Mouse (Mus musculus): ENCODE results near the gene Cela1. TPM values are rescaled to one million over a fixed set of nuclear protein-coding genes. Genes with fewer than 3 reads are reported as not detected.

Cela1 gene
- total RNA-seq (2021): 1 to 10 TPM; 1.7 to 2.1 TPM
- long read RNA-seq: 0 reads

- no peak for DNase-seq (ENCODE audit: low spot score in 2 of 2)
Observed at GRCm38 (mm10) chr15:100687430-100687971, at the start of gene Cela1. TSS of gene Cela1 (minus strand) at chr15:100687921.

GRCm38 (mm10) chr15:100735953-100736300 is 48.2 kb upstream of the Cela1 start:
- no peak for DNase-seq (ENCODE audit: low spot score in 2 of 2)

DNA sequence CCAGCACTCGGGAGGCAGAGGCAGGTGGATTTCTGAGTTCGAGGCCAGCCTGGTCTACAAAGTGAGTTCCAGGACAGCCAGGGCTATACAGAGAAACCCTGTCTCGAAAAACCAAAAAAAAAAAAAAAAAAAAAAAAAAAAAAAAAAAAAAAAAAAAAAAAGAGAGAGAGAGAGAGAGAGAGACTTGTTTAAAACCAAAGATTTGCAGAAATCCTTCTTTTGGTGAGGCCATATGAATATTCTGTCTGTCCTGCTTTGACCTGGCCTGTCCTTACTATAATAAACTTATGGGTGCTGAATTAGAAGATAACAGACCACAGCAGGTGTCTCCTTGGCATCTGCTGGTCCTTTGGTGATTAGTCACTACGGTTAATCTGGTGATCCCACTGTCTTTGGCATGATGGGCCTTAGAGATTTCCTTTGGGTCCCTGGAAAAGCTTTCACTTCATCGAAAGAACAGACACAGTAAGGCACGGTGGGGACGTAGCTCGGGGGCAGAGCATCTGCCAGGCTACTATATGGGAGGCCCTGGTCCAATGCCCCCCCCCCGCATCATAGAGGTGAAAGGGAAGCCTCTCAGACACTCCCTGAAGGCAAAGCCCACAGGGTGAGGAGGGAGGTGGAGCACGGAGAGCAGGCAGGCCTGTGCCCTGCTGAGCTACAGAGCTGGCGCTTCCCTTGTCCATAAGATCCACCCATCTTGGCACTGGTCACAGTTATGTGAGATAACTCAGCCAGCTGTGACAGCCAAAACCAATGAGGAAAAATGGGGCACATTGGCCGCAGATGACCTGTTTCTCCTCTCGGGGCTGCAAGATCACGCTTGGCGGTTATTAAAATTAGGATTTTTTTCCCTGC is 47.6 kb upstream of the Cela1 start:
- no peak for DNase-seq (ENCODE audit: low spot score in 2 of 2)

DNA sequence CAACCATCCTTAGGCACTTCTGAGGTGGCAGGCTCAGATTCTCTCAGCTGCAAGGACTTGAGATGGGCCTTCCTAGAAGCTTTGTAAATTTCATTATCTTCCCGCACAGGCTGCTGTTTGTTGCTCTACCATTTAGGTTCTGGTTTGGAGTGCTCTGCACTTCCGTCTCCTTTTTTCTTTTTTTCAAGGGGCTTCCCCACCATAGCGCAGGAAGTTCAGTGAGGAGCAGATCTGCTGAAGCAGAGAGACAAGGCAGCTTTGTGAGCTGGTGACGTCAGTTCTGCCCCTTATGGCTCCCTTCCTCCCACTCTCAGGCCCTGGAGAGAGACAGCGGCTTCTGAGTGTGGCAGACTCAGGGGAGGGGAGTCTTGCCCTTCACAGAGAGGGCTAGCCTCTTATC is 44.9 kb upstream of the Cela1 start:
- no peak for DNase-seq (ENCODE audit: low spot score in 2 of 2)

- no peak for DNase-seq (ENCODE audit: low spot score in 2 of 2)
Observed at GRCm38 (mm10) chr15:100731081-100731480, 43.4 kb upstream of the Cela1 start.

DNA sequence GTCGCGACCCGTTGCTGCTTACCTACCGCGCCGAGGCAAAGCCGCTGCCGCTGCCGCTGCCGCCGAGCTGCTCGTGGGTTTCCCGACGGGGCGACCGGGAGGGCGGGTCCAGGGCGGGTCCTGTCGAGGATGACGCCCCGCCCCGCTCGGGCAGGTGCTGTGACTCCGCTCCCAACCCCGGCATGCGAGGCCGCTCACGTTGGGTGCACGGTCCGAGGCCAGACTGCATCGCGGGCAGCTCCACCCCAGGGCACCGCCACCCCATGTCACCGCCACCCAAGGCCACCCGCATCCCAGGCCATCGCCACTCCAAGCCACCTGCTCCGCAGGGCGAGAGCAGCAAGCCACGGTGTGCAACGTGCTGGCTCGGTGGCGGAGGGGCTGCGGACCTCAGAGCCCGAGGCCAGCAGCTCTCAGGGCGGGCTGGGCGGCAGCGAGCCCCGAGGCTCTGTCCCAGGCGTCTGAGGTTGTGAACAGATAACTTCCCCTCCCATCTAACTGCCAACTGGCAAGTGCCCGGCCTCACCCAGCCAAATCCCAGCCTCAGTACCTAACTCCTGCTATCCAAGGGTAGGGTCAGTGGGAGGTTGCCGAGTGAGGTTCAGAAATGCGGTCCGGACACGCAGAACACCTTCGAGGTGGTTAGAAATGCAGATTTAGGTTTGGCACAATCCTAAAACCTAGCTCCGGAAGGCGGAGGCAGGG is 41.7 kb upstream of the Cela1 start, which contains the start of gene Galnt6:
Galnt6 (minus strand) TSS at position 96 of the 705 bp plus-strand sequence.
- no peak for DNase-seq (ENCODE audit: low spot score in 2 of 2)

DNA sequence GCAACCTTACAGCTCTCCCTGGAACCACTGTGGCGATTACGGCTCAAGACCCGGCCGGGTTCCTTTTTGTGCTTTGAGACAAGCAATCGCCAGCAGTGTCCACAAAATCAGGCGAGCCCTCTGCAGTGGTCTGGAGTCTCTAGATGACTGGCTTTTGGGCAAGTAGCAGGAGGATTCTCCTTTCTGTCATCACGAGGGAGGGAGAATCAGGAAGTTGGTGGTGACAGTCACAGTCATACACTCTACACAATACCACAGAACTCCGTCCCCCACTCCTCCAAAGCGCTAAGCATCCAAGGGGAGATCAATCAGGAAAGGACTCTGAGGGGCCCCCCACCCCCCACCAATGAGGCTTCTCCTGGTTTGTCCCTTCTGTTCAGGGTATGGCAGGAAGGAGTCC is 40.9 kb upstream of the Cela1 start:
- DNase-seq (ENCODE audit: low spot score in 2 of 2): no peak

DNA sequence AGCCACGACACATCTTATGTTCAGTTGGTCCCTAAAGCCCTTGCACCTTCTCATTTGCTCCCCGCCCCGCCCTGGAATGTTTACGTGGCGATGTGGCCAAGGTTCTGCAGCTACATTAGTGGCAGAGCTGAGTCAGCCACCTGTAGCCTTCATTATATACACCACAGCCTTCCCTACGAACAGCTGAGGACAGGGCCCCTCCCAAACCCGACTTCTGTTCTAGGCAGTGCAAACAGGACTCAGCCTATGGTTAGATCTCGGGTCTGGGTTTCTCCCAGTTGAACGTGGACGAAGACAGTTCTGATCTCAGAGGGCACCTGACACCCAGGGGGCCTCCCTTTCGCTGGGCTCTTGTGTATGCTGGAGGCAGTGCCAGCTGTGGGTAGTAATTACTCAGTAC is 40.1 kb upstream of the Cela1 start:
- no peak for DNase-seq (ENCODE audit: low spot score in 2 of 2)

DNA sequence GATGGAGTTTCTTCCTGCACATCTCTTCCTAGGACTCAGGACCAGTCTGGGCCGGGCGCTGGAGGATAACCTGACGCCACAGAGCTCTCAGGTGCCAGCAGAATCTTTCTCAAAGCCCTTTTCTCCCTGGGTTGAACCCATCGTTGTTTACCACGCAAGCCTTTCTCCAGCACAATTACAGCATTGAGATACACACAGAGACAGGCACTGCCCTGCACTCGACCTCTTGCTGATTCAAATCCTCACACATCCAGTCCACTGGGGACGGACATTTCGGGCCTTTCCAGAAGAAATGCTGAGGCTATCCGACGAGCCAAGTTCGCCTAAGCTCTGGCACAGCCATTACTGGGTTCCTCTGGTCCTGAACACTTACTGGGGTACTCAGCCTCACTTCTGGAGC is 39.0 kb upstream of the Cela1 start:
- DNase-seq (ENCODE audit: low spot score in 2 of 2): no peak

GRCm38 (mm10) chr15:100723505-100723904 is 35.8 kb upstream of the Cela1 start:
- no peak for DNase-seq (ENCODE audit: low spot score in 2 of 2)

DNA sequence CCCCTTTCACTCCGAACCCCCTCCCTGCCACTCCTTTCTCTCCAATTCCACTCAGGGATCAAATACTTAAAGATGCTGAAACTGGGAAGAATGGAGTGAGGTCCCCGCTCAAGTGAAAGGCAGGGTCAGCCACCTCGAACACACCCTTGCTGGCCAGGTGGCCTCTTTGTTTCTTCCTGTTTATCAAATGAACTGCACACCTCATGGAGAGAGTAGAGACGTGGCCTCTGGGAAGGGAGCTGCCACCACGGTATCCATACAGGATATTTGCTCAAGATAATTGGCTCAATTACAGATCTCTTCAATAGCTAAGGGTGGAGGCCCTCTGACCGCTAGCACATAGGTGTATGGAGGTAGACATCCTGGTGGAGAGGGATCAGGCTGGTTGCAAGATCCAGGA is 34.8 kb upstream of the Cela1 start:
- DNase-seq (ENCODE audit: low spot score in 2 of 2): no peak

DNA sequence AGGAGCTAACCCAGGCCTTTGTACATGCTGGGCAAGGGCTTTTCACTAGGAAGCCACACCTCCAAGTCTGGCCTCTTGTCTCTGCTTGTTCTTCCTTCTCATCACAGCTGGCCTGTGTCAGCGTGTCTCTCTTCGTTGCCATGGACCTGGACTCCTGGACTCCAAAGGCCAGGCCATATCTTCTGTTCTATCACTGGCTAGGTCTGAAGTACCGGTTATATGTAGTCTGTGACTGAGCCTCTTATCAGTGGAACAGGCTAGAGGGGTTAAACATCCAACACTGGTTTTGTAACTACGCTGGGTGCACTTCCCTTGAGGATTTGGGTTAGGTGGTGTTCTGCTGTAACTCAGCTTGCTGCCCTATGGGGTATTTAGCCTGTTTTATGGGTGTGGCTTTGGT is 34.3 kb upstream of the Cela1 start:
- DNase-seq (ENCODE audit: low spot score in 2 of 2): no peak

GRCm38 (mm10) chr15:100721445-100721844 is 33.7 kb upstream of the Cela1 start:
- no peak for DNase-seq (ENCODE audit: low spot score in 2 of 2)

DNA sequence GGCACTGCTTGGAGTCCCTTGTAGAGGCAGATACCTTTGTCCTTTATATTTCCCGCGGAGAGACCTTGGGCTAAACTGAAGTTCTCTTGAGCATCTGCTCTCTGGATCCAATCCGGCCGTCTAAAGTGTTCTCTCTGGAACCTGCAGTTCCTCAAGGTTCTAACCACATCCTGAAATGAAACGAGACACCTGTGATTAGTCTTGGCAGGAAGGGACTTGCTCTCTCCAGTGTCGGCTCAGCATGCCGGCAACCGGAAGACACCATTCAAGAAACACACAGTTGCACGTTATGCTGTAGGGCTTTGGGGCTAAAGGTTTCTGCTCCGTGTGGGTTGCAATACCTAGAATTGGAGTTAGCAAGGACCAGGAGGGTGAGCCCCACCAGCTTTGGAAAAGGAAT is 32.3 kb upstream of the Cela1 start:
- no peak for DNase-seq (ENCODE audit: low spot score in 2 of 2)

DNA sequence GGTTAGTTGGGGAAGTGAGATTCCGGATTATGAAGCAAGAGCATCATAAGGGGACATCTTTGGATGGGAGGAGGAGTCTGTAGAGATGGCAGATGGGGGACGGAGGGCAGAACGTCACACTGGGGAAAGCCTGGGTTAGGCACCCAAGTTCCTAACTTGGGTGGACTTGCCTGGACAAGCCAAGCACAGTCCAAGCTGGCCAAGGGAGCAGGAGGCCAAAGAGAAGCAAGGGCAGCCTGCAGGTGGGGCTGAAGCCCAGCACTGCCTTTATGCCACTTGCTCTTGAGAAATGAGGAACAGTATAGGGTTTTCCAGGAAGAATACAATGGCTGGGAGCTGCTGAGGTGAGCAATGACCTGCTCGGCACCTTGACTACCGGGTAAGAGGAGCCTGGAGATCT is 31.5 kb upstream of the Cela1 start:
- DNase-seq (ENCODE audit: low spot score in 2 of 2): no peak

- no peak for DNase-seq (ENCODE audit: low spot score in 2 of 2)
Observed at GRCm38 (mm10) chr15:100718572-100718971, 30.9 kb upstream of the Cela1 start.

- DNase-seq (ENCODE audit: low spot score in 2 of 2): no peak
Observed at GRCm38 (mm10) chr15:100717933-100718332, 30.2 kb upstream of the Cela1 start.

- no peak for DNase-seq (ENCODE audit: low spot score in 2 of 2)
Observed at GRCm38 (mm10) chr15:100715399-100715993, 27.8 kb upstream of the Cela1 start.

- no peak for DNase-seq (ENCODE audit: low spot score in 2 of 2)
Observed at GRCm38 (mm10) chr15:100714470-100714869, 26.7 kb upstream of the Cela1 start.

GRCm38 (mm10) chr15:100710838-100711237 is 23.1 kb upstream of the Cela1 start:
- no peak for DNase-seq (ENCODE audit: low spot score in 2 of 2)

DNA sequence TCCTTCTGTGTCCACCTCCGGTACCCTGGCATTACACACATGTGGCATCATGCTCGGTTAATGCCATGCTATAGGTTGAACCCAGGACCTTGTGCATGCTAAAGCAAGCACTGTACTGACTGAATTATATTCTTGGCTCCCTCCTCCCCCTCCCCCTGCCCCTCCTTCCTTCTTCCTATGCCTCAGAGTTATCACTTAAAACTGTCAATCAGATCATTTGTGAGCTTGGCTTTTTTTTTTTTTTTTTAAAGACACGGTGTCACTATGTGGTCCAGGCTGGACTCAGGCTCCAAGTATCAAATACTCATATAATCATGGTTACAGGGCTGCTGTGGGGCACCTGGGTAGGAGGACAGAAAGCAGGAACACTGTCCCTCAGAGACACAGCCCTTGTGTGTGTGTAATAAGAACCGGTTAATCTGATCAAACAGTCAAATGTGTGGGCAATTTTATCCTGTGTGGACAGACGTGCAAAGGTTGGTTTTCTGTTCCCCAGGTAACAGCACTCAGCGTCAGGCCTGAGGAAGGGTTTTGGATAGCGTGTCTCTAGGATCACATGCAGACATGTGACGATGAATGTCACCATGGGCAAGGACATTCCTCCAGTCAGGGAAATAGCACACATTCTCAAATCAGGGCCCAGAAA is 20.8 kb upstream of the Cela1 start:
- DNase-seq (ENCODE audit: low spot score in 2 of 2): no peak

All from layer of hippocampus, adult 18-20 months (tissue).